Mouse (Mus musculus) cerebellum, adult 11 months (tissue): Measurements from ENCODE around the gene Vwa1.
"Not testable (repeated sequence)": the region's sequence is repeated elsewhere in the genome, so short reads cannot be mapped to it uniquely, and the experiment has no call there.

Source experiments
- DNase-seq: peaks from one replicate; pipeline ENCODE4 v3.0.0; 2022

Gene Vwa1

GRCm38 (mm10) chr4:155774280-155774754 lies at the start of gene Vwa1:
Gene Vwa1, minus strand, starts transcription at chr4:155774698.
- DNase-seq, result peak; percentile 86

- no peak for DNase-seq
Measured at GRCm38 (mm10) chr4:155823443-155823842, 48.9 kb upstream of the Vwa1 start.

- DNase-seq, result no peak
Measured at GRCm38 (mm10) chr4:155821025-155821424, 46.5 kb upstream of the Vwa1 start.

- DNase-seq, result no peak
Measured at GRCm38 (mm10) chr4:155817533-155817932, 43.0 kb upstream of the Vwa1 start.

GRCm38 (mm10) chr4:155812665-155813181 lies 38.2 kb upstream of the Vwa1 start:
- no peak for DNase-seq

GRCm38 (mm10) chr4:155811929-155812664 lies 37.6 kb upstream of the Vwa1 start, which contains the start of gene Ccnl2:
Gene Ccnl2, plus strand, starts transcription at chr4:155812489.
- DNase-seq, result peak; percentile 88

GRCm38 (mm10) chr4:155807841-155808240 lies 33.3 kb upstream of the Vwa1 start:
- DNase-seq, result no peak

GRCm38 (mm10) chr4:155803340-155804041 lies 29.0 kb upstream of the Vwa1 start:
- peak; percentile 94 for DNase-seq

GRCm38 (mm10) chr4:155802741-155803339 lies 28.3 kb upstream of the Vwa1 start, which contains the start of gene Mrpl20:
Gene Mrpl20, plus strand, starts transcription at chr4:155802878.
- no peak for DNase-seq

GRCm38 (mm10) chr4:155802075-155802474 lies 27.6 kb upstream of the Vwa1 start:
- DNase-seq, result no peak

- DNase-seq, result no peak
Measured at GRCm38 (mm10) chr4:155793730-155794129, 19.2 kb upstream of the Vwa1 start.

- no peak for DNase-seq
Measured at GRCm38 (mm10) chr4:155791240-155791933, 16.9 kb upstream of the Vwa1 start.

GRCm38 (mm10) chr4:155790650-155791161 lies 16.2 kb upstream of the Vwa1 start:
- DNase-seq, result no peak

GRCm38 (mm10) chr4:155790021-155790489 lies 15.6 kb upstream of the Vwa1 start, which contains the start of gene Ankrd65:
Gene Ankrd65, plus strand, starts transcription at chr4:155790439.
- no peak for DNase-seq

- not testable (repeated sequence) for DNase-seq
Measured at GRCm38 (mm10) chr4:155788833-155789232, 14.3 kb upstream of the Vwa1 start.

- DNase-seq, result no peak
Measured at GRCm38 (mm10) chr4:155788300-155788699, 13.8 kb upstream of the Vwa1 start.

- no peak for DNase-seq
Measured at GRCm38 (mm10) chr4:155785819-155786218, 11.3 kb upstream of the Vwa1 start, which contains the start of gene Tmem88b. Gene Tmem88b, minus strand, starts transcription at chr4:155785874.

- no peak for DNase-seq
Measured at GRCm38 (mm10) chr4:155785246-155785645, 10.7 kb upstream of the Vwa1 start.

GRCm38 (mm10) chr4:155784081-155784701 lies 9.7 kb upstream of the Vwa1 start:
- DNase-seq, result peak; percentile 74

GRCm38 (mm10) chr4:155783486-155784080 lies 9.1 kb upstream of the Vwa1 start:
- no peak for DNase-seq

GRCm38 (mm10) chr4:155780895-155781294 lies 6.4 kb upstream of the Vwa1 start:
- no peak for DNase-seq
